Mouse (Mus musculus): ENCODE results near the gene Med23. TPM values are rescaled to one million over a fixed set of nuclear protein-coding genes. Genes with fewer than 3 reads are reported as not detected.
A peak's percentile ranks its signal among the peaks of the same experiment; 100 is the strongest.

Gene Med23
- 22.3 and 23.3 TPM in 2 replicates for polyA plus RNA-seq (2015; fragmentation: Nextera tagmentation; extraction: Ambion mirVana)

- Histone ChIP-seq H3K4me1 (0 out of 2 replicates have a peak, but pooled peaks cover 2% of the 10 kb centered on the region), H3K27me3 (no peaks in the 10 kb centered on the region), H3K36me3 (peaks cover 35% of the 10 kb centered on the region), H3K4me2 (peak within 1 kb of the TSS; percentile 62), H3K9me3 (replicated peaks) (no peaks in the 10 kb centered on the region), H3K27ac (no peak within 1 kb of the TSS), H3K4me3 (replicated peaks) (peak within 1 kb of the TSS; percentile 65), H3K9ac (peak within 1 kb of the TSS; percentile 70)
- peak; percentile 99 for ATAC-seq (replicated peaks; ENCODE audit: low FRiP score)
- WGBS: 0% methylated on average over 36 of the region's 36 CpGs
Measured at GRCm38 (mm10) chr10:24869760-24870290, at the start of gene Med23. TSS of gene Med23 (plus strand) at chr10:24869986.

GRCm38 (mm10) chr10:24821990-24822676 lies 47.7 kb upstream of the Med23 start:
- no peaks in the 10 kb centered on the region for H3K9me3 ChIP-seq (replicated peaks)
- 0 out of 2 replicates have a peak, but pooled peaks cover 3% of the 10 kb centered on the region for H3K4me1 ChIP-seq
- no peak overlapping the region for H3K4me3 ChIP-seq (replicated peaks)
- ATAC-seq (replicated peaks; ENCODE audit: low FRiP score): no peak
- H3K4me2 ChIP-seq: no peak overlapping the region
- 60% methylated on average over 4 of the region's 4 CpGs for WGBS
- no peaks in the 10 kb centered on the region for H3K27me3 ChIP-seq
- H3K9ac ChIP-seq: no peak overlapping the region
- H3K27ac ChIP-seq: no peak overlapping the region
- H3K36me3 ChIP-seq: no peaks in the 10 kb centered on the region

- H3K4me1 ChIP-seq: 0 out of 2 replicates have a peak, but pooled peaks cover 3% of the 10 kb centered on the region
- H3K27me3 ChIP-seq: no peaks in the 10 kb centered on the region
- no peak overlapping the region for H3K27ac ChIP-seq
- H3K9me3 ChIP-seq (replicated peaks): no peaks in the 10 kb centered on the region
- no peak overlapping the region for H3K4me3 ChIP-seq (replicated peaks)
- H3K9ac ChIP-seq: no peak overlapping the region
- ATAC-seq (replicated peaks; ENCODE audit: low FRiP score): no peak
- 34% methylated on average over 1 of the region's 1 CpGs for WGBS
- no peak overlapping the region for H3K4me2 ChIP-seq
- H3K36me3 ChIP-seq: no peaks in the 10 kb centered on the region
Measured at GRCm38 (mm10) chr10:24822842-24823241, 46.9 kb upstream of the Med23 start.

GRCm38 (mm10) chr10:24823265-24823664 lies 46.5 kb upstream of the Med23 start:
- H3K9me3 ChIP-seq (replicated peaks): no peaks in the 10 kb centered on the region
- no peak overlapping the region for H3K4me2 ChIP-seq
- H3K4me3 ChIP-seq (replicated peaks): no peak overlapping the region
- WGBS: 56% methylated on average over 1 of the region's 1 CpGs
- no peaks in the 10 kb centered on the region for H3K27me3 ChIP-seq
- H3K27ac ChIP-seq: no peak overlapping the region
- H3K9ac ChIP-seq: no peak overlapping the region
- H3K36me3 ChIP-seq: no peaks in the 10 kb centered on the region
- H3K4me1 ChIP-seq: 0 out of 2 replicates have a peak, but pooled peaks cover 3% of the 10 kb centered on the region
- ATAC-seq (replicated peaks; ENCODE audit: low FRiP score): 0 out of 2 replicates have a peak, but pooled peaks have one; percentile 49

GRCm38 (mm10) chr10:24823697-24824535 lies 45.9 kb upstream of the Med23 start:
- Histone ChIP-seq H3K4me2 (no peak overlapping the region), H3K4me3 (replicated peaks) (no peak overlapping the region), H3K9me3 (replicated peaks) (no peaks in the 10 kb centered on the region), H3K4me1 (0 out of 2 replicates have a peak, but pooled peaks cover 3% of the 10 kb centered on the region), H3K27me3 (no peaks in the 10 kb centered on the region), H3K36me3 (no peaks in the 10 kb centered on the region), H3K27ac (no peak overlapping the region), H3K9ac (no peak overlapping the region)
- peak; percentile 62; the same call in 1 of the 2 replicates for ATAC-seq (replicated peaks; ENCODE audit: low FRiP score)
- 66% methylated on average over 16 of the region's 16 CpGs for WGBS

- H3K9me3 ChIP-seq (replicated peaks): no peaks in the 10 kb centered on the region
- H3K4me1 ChIP-seq: 0 out of 2 replicates have a peak, but pooled peaks cover 3% of the 10 kb centered on the region
- no peak overlapping the region for H3K27ac ChIP-seq
- H3K9ac ChIP-seq: no peak overlapping the region
- H3K27me3 ChIP-seq: no peaks in the 10 kb centered on the region
- no peak overlapping the region for H3K4me2 ChIP-seq
- H3K36me3 ChIP-seq: no peaks in the 10 kb centered on the region
- WGBS: 89% methylated on average over 8 of the region's 8 CpGs
- no peak for ATAC-seq (replicated peaks; ENCODE audit: low FRiP score)
- no peak overlapping the region for H3K4me3 ChIP-seq (replicated peaks)
Measured at GRCm38 (mm10) chr10:24824621-24825020, 45.2 kb upstream of the Med23 start.

GRCm38 (mm10) chr10:24825456-24826081 lies 44.2 kb upstream of the Med23 start:
- Histone ChIP-seq H3K27me3 (no peaks in the 10 kb centered on the region), H3K4me3 (replicated peaks) (no peak overlapping the region), H3K4me1 (0 out of 2 replicates have a peak, but pooled peaks cover 3% of the 10 kb centered on the region), H3K9me3 (replicated peaks) (no peaks in the 10 kb centered on the region), H3K36me3 (no peaks in the 10 kb centered on the region), H3K27ac (no peak overlapping the region), H3K4me2 (no peak overlapping the region), H3K9ac (no peak overlapping the region)
- no peak for ATAC-seq (replicated peaks; ENCODE audit: low FRiP score)
- 86% methylated on average over 7 of the region's 7 CpGs for WGBS

GRCm38 (mm10) chr10:24826130-24826529 lies 43.7 kb upstream of the Med23 start:
- Histone ChIP-seq H3K9me3 (replicated peaks) (no peaks in the 10 kb centered on the region), H3K4me1 (0 out of 2 replicates have a peak, but pooled peaks cover 3% of the 10 kb centered on the region), H3K9ac (no peak overlapping the region), H3K27me3 (no peaks in the 10 kb centered on the region), H3K36me3 (no peaks in the 10 kb centered on the region), H3K27ac (no peak overlapping the region), H3K4me2 (no peak overlapping the region), H3K4me3 (replicated peaks) (no peak overlapping the region)
- WGBS: 55% methylated on average over 6 of the region's 6 CpGs
- no peak for ATAC-seq (replicated peaks; ENCODE audit: low FRiP score)

GRCm38 (mm10) chr10:24828136-24828535 lies 41.6 kb upstream of the Med23 start:
- no peak for ATAC-seq (replicated peaks; ENCODE audit: low FRiP score)
- Histone ChIP-seq H3K4me2 (no peak overlapping the region), H3K36me3 (no peaks in the 10 kb centered on the region), H3K9ac (no peak overlapping the region), H3K27me3 (no peaks in the 10 kb centered on the region), H3K4me3 (replicated peaks) (no peak overlapping the region), H3K4me1 (no peaks in the 10 kb centered on the region), H3K27ac (no peak overlapping the region), H3K9me3 (replicated peaks) (no peaks in the 10 kb centered on the region)
- 93% methylated on average over 4 of the region's 4 CpGs for WGBS

GRCm38 (mm10) chr10:24830448-24830847 lies 39.3 kb upstream of the Med23 start:
- no peak overlapping the region for H3K4me3 ChIP-seq (replicated peaks)
- H3K36me3 ChIP-seq: no peaks in the 10 kb centered on the region
- no peak overlapping the region for H3K27ac ChIP-seq
- H3K9me3 ChIP-seq (replicated peaks): no peaks in the 10 kb centered on the region
- 93% methylated on average over 5 of the region's 5 CpGs for WGBS
- H3K4me2 ChIP-seq: no peak overlapping the region
- no peak for ATAC-seq (replicated peaks; ENCODE audit: low FRiP score)
- no peaks in the 10 kb centered on the region for H3K27me3 ChIP-seq
- no peak overlapping the region for H3K9ac ChIP-seq
- H3K4me1 ChIP-seq: peaks cover 12% of the 10 kb centered on the region

GRCm38 (mm10) chr10:24831377-24832095 lies 38.2 kb upstream of the Med23 start:
- H3K27ac ChIP-seq: no peak overlapping the region
- H3K4me2 ChIP-seq: no peak overlapping the region
- no peaks in the 10 kb centered on the region for H3K9me3 ChIP-seq (replicated peaks)
- H3K27me3 ChIP-seq: no peaks in the 10 kb centered on the region
- ATAC-seq (replicated peaks; ENCODE audit: low FRiP score): no peak
- no peaks in the 10 kb centered on the region for H3K36me3 ChIP-seq
- H3K4me1 ChIP-seq: peaks cover 21% of the 10 kb centered on the region
- H3K9ac ChIP-seq: no peak overlapping the region
- WGBS: 65% methylated on average over 14 of the region's 15 CpGs
- H3K4me3 ChIP-seq (replicated peaks): no peak overlapping the region
